Mouse (Mus musculus): ENCODE measurements around the gene Slc9a2.
"Not testable (repeated sequence)": the region's sequence is repeated elsewhere in the genome, so short reads cannot be mapped to it uniquely, and the experiment has no call there.

Gene Slc9a2

DNA sequence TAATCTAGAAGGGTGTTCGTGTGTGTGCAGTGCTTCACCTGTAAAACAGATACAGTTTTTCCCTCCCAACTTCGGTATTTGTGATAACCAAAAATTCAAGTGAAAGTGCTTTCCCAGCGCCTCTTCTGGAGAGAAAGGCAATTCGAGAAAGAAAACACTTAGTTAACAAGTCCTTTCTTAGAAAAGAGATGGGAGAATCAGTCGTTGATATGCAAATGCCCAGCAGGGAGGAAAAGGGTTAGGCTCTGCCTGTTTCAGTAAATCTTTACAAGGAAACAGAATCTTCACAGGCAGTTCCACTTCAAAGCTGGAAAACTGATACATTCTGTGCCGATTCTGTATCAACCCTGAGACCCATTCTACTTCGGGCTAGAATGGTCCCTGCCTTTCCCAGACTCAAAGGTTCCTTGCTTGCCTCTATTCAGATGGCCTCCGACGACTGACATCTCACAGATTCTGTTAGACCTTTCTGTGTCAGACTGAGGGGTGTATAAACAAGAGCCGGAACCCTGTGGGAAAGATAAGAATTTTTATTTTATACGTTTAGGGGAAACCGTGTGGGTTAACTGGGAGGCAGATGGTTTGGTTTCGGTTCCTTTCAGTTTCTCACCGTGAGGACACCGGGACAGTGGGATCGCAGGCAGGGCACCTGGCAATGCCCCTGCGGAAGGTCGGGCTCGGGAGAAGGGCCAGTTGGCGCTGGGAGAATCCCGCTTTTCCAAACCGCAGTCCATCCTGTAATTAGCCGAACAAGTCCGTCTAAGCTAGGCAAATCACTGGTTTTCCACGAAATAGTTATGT lies at the start of gene Slc9a2:
Gene Slc9a2, plus strand, starts transcription at position 508 of the 801 bp plus-strand sequence.
- DNase-seq = no peak

DNA sequence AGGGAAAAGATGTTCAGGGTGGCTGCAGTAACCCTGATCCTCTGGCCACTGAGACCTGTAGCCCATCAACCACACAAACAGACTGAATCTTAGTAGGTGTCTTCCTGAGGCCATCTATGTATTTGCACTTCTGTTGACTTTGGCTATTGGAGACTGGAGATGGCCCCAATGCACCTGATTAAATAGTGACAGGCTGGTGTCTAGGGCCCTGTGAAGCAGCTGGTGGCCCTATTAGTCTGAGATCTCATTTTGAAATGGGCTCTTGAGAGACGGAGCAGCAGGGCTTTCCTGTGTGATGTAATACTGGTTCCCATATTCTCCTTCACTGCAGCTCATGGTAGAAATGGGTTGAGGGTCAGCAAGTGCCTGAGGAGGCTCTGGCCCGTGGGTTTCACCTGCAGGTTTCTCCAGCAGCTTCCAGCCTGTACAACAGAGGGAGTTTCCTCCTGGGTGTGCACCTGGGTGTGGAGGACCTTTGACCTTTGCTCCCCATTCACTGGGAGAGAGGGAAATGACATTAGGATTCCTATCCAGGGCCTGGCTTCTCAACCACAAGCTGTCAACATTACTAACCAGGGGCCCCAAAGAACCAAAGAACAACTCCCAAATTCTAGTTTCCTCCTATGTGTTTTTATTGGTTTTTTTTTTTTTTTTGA lies 47.8 kb upstream of the Slc9a2 start:
- DNase-seq = no peak

DNA sequence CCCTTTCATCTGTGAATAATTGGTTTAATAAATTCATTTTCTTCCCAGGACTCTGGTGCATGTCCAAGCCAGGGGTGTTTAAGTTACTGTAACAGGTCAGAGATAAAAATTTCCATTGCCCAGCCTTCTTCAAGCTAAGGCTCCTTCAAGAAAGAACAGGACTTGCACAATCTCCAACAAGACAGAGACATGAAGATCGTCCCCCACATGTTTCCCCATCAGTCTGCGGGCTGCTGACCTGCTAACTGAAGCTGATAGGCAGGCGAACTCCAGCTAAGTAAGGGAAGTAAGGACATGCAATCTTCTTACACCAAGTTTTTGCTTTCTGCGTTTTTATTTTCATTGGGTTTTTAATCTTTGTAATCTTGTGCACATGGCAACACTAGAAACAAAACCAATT lies 45.8 kb upstream of the Slc9a2 start:
- no peak for DNase-seq

DNA sequence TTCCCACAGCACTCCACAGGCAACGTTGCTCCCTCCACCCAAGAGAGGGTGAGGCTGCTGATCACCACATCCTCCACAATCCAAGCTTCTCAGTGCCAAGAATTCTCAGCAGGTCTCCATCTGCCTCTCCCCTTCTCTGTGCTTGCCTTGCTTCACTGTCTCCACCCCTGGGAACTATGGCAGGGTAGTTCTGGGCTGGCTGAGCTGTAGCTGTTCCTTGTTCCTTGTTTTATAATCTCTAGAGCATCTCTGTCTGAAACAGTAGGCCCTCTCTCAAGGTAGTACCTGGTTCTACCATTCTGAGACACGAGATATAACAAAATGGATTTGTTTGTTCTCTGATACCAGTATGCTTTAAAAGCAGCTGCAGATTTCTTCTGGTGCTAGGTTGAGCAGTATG lies 32.1 kb upstream of the Slc9a2 start:
- DNase-seq = no peak

DNA sequence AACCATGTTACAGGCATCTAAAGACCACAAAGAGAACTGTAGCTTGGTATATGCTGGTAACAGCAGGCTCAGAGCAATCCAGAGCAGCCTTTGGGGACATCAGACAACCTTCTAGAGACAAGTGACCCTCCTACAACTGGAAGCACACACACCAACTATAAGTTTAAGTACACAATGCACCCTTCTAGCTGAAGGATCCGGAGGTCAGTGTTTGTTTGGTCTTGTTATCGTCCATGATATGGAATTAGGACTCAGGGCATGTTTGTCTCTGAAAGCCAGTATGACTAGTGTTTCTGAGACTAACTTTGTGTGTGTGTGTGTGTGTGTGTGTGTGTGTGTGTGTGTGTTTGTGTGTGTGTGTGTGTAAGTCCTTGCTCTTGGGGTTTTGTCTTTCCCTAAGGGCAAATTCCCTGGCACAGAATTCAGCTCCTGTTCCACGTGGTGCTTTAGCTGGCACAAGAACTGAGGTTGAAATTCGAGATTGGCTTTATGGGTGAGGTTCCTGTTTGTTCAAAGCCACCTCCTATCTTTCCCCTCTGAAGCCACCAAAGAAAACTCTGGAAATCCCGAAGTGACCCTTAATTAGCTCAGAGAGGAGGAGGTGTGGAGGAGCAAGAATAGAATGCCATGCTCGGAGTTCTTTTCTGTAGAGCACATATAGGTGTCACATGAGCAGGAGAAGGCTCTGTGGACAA lies 29.4 kb upstream of the Slc9a2 start:
- no peak for DNase-seq

DNA sequence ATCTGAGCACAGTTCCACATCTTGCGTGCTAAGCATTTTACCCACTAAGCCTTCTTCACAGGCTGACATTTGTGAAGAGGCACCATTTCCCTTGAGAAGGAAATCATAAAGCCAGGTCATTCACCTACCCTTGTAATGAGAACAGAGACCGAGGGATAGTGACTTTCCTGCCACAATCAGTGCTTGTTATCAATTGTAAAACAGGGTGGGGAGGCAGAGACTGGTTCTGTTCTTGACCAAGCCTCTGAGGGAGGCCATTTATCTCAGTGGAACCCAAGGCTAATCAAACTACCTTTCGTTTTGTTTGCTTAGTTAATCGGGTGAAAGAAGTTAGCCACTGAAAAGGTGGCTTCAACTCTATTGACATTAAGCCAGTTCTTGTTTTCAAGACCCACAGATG lies 23.3 kb upstream of the Slc9a2 start:
- DNase-seq = no peak

DNA sequence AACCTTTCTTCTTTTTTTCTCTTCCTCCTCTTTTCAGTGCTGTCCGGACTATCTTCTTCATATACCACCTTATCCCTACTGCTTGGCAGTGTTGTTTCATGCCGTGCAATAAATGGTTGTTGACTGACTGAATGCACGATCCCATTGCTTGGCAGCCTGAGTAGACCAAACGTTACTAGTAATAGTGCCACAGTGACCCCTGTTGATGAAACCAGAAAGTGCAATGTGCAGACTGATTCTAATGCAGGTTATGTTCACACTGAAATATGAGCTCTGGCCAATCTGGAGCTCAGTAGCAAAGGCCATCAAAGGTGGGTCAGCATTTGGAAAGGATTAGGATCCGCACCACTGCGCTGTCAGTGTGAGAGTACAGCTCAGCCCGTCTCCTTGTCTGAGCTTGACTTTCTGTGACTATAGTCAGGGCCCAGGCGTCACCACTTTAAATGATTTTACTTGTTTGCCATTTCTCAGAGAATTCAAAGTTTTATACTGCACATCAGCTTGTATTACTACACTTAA lies 22.3 kb upstream of the Slc9a2 start:
- DNase-seq = no peak

DNA sequence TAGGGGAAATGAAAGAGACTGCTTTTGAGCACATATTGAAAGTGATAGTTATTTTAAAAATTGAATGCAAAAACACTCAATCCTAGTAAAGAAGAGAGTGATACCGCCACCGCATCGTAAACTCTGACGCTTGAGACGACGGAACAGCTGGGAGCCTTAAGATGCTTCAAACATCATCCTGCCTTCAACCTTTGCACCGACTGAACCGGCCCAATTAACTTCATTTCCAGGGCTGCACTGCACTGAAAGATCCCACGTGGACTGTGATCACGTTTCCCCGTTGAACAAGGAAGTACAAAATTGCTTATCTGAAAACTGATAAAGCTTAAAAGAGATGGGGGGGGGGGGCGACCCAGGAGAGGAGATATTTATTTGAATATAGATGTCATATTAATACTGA lies 21.4 kb upstream of the Slc9a2 start:
- no peak for DNase-seq

DNA sequence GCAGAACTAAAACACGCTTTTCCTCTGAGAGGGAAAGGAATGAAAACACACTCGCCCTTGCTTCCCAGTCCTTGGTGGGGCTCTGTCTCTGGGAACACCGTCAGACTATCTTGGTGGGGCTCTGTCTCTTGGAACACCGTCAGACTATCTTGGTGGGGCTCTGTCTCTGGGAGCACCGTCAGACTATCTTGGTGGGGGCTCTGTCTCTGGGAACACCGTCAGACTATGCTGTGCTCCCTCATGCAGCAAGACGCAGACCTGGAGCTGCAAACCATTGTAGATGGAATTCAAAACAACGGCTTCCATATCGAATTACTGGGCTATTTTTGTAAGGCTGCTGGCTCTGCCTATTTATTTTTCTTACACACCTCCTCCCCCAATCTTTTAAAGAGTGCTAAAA lies 20.9 kb upstream of the Slc9a2 start:
- no peak for DNase-seq

DNA sequence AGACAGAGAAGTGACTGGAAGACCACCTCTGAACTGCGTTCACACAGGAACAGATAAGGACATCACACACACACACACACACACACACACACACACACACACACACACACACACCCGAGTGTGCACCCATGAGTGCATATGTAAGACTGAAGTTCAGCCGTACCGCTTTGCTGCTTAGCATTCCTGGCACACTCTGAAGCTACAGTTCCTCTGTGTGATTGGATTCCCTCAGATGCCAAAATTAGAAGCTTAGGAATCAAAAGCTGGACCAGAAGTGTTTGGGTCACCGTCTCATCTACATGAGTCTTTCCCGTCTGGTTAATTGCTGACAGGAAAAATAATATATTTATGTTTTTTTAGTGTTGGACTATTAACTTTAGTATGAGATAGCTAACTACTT lies 19.5 kb upstream of the Slc9a2 start:
- no peak for DNase-seq

DNA sequence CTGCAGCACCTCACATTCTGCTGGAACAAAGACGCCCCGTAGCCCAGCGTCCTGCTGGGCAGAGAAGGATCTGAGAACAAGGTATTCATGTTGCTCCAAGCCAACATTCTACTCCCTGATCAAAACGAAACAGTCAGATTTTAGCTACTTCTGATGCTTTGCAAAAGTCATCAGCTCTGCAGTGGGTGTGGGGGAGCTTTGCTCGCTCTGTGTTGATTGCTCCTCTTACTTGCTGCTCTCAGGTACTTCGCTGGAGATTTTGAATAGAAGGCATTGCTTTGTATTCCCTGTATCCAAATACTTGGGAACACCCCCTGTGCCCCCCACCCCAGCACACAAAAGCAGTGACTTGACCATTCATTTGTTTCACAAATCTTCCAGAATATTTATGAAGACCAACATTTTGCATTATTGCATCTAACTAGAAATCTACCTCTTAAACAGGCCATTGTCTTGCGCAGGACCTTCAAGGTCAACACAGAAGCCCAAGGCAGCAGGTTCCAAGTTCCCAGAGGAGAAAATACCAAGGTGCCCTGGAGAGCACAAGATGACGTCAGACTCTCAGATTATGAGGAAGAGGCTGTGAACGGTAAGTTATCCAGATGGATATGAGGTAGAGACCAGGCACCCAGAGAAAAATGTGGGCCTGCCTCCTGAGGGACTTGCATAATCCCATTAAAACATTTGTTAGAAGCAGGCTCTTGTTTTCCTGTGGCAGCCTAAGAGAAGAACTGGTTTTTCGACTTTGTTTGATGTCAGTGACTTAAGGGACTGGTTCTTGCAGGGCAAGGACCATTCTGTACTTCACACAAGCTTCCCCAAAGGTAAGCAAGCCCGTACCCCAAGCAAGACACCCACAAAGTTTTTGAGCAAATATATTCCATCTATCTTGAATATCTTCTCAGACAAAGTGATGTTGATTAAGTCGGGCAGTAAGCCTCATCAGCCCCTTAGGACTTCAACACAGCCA lies 14.7 kb upstream of the Slc9a2 start:
- no peak for DNase-seq

DNA sequence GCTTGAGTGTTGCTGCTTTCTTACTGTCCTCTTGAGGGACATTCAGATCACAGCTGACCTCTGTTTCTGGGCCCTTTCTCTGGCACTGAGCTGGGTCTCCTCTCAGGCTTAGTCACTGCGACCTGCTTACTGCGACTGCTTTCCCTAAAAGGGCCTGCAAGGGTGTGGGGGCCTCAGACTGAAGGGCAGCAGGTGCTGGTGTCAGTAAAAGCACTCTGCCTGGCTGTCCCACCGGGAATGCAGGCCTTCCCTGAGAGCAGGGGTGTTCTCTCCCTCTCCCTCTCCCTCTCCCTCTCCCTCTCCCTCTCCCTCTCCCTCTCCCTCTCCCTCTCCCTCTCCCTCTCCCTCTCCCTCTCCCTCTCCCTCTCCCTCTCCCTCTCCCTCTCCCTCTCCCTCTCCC lies 12.9 kb upstream of the Slc9a2 start:
- not testable (repeated sequence) for DNase-seq

DNA sequence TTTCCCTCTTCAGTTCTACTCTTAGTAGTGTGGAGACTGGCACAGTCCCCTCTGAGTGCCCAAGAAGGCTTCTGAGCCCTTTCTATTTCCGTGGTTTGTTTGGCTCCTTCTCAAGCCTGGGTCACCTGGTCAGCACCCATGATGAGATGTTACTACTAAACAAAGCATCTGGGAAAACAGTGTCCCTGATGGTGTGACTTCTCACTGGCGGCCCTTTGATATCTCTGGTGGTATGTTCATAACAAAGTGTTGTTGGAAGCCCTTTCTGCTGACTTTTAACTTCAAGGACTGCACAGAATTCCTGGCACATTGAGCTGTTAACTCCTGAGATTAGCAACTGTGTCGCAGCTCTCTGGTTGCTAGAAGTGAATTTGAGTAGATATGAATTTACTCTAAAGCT lies 10.3 kb upstream of the Slc9a2 start:
- no peak for DNase-seq

DNA sequence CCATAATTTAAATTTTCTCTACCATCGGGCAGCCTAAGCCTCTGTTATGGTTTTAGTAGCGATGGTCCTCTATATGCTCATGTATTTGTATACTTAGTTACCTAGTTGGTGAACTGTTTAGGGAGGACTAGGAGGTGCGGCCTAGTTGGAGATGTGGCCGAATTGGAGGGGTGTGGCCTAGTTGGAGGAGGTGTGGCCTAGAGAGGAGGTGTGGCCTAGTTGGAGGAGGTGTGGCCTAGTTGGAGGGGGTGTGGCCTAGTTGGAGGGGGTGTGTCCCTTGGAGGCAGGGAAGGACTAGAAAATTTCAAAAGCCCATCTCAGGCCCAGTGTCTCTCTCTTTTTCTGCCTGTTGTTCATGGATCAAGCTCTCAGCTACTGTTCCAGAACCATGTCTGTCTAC lies 8.9 kb upstream of the Slc9a2 start:
- DNase-seq = no peak

DNA sequence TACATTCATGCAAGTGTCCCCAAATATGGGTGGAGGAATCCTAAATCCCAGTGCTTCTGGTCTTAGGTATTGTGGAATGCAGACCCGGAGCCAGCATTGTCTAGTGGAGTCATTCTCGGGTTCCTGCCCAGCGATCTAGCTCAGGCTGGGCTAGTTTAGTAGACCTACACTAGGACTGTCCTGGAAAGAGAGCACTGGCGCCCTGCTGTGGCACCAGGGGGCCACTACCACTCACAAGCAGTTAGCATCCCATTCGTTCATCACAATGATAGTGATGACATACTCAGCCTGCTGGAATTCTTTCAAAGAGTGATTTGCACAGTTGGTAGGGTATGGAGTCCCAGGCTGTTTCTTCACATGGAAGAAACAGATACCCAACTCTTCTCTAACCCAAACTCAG lies 3.1 kb upstream of the Slc9a2 start:
- DNase-seq = no peak

DNA sequence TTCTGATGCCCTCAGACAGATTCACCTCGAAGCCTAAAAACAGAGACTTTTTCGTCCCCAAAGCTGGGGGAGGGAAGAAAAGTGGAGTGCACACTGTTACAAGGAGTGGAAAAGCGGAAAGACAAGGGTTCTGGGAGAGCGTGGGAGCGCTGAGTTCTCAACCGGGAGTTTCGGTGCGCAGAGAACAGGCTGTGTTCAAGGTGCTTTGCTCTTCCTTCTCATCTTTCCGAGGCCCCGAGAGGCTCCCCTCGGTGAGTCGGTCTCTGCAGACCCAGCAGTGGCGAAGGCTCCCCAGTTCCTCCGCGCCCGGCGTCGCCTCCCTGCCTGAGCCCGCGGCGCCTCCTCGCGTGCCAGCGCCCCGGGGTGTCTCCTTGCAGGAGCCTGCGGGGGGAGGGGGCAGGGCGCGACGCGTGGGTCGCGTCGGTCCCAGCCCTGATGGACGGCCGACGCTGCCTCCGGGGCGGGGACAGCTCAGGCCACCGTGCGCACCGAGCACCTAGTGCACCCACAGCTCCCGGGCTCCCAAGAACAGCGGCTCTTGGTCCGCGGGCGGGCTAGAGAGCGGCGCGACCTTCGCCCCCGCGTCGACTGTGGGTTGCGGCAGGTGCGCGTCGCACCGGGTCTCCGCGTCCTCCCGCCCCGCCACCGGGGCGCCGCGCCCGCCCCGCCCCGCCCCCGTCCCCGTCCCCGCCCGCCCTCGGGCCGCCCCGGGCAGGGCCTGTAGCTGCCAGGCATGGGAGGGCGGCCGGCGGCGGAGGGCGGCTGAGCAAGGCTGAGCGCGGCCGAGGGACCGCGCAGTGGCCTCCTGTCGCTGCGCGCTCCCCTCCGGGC lies 709 bp downstream of the Slc9a2 start:
- DNase-seq = no peak

DNA sequence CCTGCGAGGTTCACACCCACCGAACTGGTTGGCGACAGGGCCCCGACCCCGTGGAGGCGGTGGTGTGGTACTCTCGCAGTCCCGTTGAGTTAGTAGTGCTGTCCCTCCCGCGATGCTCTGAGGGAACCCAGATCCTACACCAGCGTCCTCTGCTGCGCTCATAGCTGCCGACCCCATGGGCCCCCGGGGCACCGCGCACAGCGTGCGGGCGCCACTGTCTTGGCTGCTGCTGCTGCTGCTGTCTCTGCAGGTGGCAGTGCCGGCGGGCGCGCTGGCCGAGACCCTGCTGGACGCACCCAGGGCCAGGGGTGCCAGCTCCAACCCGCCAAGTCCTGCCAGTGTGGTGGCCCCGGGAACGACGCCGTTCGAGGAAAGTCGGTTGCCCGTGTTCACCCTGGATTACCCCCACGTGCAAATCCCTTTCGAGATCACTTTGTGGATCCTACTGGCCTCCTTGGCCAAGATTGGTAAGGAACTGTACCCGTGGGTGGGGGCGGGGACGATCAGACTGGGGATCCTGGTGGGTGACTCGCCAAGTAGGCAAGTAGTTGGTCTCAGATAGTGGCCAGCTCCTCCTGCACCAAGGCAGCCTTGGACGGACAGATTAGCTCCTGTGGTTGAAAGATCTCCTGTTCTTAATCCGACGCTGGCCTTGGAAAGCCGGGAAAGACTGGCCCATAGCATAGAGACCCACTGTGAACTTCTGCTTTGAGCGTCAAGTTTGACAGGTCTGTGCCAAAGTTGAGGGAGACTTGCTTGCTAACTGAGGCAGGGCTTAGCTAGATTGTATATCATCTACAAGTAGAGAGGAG lies 1.5 kb downstream of the Slc9a2 start:
- DNase-seq = no peak

DNA sequence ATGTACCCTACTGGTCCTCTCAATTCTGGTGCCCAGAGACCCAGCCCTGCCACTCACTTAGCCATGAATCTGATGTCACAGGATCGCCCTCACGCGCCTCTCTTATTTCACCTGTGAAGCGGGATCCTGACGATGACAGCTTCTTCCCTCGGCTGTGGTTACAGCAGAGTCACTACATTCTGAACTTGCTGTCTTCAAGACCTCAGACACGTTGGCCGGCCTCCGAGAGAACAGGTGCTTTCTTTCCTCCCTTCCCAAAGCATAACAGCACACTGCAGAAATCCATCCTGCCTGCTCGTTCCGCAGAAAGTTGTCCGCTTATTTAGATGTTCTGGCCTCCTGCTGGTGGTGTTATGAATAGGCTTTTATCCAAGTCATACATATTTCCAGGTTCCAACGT lies 13.9 kb downstream of the Slc9a2 start:
- no peak for DNase-seq

DNA sequence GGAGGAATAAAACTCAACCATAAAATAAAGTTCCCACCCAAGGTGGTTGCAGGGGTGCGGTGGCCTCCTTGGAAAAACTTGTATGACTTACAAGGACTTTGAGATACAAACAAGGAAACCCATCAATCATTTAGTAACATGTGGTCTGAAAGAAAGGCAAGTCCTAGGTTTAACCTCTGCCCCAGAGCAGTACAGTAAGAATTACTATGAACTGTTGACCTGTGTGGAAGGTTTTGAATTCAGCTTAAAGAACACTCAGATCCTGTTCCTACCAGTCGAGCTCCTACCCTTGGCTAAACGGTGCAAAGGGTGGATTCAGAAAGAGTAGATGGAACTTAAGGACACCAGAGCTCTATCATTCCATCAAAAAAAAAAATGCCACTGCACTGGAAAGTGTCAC lies 16.1 kb downstream of the Slc9a2 start:
- DNase-seq = no peak

DNA sequence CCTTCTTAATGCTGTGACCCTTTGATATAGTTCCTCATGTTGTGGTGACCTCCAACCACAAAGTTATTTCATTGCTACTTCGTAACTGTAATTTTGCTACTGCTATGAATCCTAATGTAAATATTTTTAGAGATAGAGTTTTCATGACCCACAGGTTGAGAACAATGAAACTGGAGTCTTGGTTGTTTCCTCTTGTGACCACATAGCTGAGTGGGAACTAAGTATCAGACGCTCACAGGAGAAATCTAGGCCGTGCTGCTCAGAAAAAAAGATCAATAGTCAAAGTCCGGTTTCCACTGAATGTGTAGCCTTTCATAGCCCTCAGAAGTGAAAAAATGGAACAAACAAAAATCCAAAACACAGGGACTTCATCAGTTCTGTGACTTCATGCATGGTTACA lies 24.7 kb downstream of the Slc9a2 start:
- no peak for DNase-seq

DNA sequence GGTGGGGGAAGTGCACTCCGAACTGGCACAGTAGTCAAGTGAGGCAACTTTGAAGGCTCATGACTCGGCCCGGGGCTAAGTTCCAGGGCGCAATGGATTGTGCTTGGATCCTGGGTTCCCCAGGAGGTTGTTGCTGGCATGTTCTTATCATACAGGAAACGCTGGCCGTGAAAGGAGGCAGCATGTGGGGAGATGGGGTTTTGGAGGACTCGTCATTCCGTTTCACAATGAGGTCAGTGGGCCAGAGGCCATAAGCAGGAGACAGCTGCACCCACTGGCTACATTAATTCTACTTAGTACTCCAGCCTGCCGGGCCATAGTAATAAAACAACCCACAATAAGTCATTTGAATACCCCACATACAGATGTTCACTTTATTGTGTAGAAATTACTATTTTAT lies 34.6 kb downstream of the Slc9a2 start:
- DNase-seq = no peak

All from cerebellum, adult 8-10 months (tissue).